Mouse (Mus musculus): Measurements from ENCODE around the gene Olfr70.

Olfr70 gene

DNA sequence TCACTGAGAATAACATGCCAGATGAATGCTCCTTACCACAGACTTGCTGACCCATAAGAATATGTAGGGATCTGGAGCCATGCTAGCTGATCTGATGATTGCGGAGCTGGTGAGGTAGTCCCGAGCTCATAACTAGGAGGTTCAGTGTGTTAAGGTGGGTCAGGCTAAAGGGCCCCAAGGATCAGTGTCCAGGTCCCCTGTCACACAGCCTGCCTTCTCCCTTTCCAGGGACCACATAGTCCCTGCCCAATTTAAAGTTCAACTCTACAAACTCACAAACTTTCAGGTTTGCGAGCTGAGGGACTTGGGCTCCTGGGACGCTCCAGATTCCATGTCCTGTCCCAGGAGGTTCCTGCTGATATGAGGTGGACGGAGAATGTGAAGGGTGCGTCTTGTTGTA lies at the start of gene Olfr70:
Olfr70 (minus strand) TSS at position 101 of the 400 bp plus-strand sequence.
- no peak for DNase-seq (ENCODE audit: low spot score in 2 of 2)

DNA sequence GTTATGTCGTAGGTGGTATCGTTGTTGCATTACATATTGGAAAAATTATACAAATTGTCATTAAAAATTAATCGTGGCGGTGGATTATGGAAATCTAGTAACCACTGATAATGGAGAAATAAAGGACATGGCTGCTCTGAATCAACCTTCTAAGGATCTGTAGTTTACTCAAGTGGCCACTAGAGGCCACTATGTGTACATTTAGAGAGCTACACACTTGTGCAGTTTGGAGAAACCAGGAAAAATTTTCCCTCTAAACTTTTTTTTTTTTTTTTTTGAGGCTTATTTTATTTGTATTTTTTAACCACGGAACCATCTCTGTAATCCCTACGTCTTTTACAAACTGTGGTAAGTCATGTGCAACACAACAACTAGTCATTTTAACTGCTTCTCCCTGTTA lies 44.6 kb upstream of the Olfr70 start:
- DNase-seq (ENCODE audit: low spot score in 2 of 2): no peak

DNA sequence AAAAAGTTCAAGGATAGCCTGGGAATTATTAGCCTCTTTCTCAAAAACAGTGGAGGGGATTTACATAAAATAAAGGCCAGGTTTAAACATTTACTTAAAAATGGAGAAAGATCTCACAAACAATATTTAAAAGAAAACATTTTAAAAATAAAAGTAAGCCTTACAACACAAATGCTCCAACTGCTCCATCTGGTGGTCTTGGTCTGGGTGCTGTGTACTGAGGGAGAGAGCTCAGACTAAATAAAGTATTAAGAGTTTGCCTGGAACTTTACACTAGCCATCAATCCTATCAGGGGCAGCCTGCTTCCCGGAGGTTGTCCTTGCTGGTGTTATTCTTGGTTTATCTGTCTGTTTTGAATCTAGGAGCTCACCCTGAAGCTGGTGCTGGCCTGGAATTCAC lies 42.5 kb upstream of the Olfr70 start:
- DNase-seq (ENCODE audit: low spot score in 2 of 2): no peak

DNA sequence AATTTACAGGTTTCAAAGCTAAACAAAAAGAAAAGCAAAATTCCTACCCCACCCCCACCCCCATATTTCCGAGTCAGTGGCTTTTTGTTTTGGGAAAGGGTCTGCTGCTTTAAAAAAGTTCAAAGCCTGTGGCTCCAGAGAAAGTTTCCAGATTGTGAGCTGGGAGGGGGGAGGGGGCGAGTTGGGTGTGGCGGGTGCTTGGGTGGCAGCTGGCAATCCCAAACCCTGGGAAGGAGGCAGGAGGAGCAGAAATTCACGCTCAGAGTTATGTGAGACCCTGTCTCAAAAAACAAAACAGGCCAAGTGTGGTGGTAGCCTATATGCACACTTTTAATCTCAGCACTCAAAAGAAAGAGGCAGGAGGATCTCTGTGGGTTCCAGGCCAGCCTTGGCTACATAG lies 42.0 kb upstream of the Olfr70 start:
- no peak for DNase-seq (ENCODE audit: low spot score in 2 of 2)

DNA sequence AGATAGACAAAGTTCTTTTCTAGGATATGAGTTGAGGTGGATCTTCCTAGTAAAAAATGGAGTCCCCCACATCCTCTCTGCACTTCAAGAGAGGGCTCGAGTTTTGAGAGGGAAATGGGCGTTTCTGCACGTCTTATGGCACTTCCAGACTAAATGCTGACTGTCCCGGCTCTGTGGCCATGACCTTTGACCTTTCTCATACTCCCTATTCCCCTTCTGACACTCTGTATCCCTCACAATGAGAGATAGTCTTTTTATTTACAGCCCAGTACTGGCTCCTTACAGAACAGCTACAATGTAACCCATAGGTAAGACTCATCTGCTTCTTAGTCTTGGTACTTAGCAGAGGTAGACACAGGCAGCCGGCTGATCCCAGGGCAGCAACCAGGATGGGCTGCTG lies 40.9 kb upstream of the Olfr70 start:
- no peak for DNase-seq (ENCODE audit: low spot score in 2 of 2)

DNA sequence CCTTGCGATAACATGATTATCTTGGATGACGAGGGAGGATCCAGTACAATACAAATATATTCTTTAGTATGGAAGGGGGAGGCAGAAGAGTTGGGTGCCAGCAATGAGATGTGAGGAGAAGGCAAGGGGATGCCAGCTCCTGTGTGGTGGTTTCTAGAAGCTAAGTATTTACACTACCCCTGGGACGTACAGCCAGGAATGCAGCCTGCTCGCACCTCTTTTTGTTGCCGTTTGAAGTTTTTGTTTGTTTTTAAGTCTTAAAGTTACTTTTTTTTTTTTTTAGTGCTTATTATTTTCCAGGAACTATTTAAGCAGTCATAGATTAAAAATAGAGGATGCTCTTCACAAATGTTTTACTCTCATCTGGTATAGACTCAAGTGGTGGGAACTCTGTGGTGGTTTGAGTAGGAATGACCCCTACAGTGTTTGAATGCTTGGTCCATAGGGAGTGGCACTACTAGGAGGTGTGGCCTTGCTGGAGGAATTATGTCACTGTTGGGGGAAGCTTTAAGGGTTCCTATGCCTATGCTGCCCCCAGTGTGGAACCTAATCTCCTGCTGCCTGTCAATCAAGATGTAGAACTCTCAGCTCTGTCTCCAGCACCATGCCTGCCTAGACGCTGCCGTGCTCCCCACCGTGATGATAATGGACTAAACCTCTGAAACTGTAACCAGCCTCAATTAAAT lies 38.5 kb upstream of the Olfr70 start:
- no peak for DNase-seq (ENCODE audit: low spot score in 2 of 2)

DNA sequence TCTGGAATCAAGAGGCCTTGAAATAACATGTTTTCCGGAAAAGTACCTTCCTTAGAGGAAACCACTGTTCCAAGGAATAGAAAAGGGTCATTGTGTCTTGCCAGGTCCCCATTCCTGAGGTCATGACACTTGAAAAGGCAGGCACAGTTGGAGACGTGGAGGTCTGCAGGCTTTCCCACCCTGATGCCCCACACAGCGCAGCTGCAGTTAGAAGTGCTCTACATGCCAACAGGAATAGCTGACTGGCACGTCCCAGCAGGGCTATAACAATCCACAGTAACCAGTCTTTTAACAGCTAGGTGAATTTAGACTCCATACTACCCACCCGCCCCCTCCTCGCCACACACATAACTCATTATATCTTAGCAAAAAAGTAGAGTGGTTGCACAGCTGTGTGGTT lies 36.5 kb upstream of the Olfr70 start:
- no peak for DNase-seq (ENCODE audit: low spot score in 2 of 2)

DNA sequence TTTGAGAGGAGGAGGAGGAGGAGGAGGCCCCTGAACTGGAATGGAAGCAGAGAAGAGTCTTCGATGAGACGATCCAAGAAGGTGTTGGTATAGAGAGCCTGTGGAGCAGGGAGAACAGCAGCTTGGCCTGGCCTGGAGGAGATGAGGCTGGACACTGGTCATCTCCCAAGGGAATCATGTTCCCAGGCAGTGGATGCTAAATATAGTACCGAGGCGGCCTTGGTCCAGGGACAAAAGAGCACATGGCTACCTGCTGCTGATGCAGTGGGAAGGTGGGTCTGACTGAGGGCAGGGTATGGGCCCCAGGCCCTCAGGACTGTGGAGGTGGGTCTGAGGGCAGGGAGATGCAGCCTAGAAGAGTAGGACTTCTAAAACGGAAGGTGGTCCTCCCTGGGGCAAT lies 32.6 kb upstream of the Olfr70 start:
- DNase-seq (ENCODE audit: low spot score in 2 of 2): no peak

DNA sequence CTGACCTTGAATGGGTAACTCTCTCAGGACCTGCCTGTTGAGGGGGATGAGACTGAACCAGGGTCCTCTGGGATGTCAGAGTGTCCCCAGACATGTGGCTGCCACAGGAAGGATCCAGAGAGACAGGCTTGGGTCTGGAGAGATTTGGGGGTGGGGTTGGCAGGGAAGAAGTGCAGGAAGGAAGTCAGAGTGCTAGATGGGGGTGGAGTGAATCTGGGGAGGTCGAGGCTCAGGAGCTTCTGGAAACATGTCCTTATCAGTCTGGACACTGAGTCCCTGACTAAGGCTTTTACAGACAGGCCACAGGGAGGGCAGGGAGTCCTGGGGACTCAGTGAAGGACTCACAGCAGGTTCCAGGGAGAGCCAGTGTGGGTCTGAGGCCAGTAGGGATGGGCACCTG lies 31.6 kb upstream of the Olfr70 start:
- DNase-seq (ENCODE audit: low spot score in 2 of 2): no peak

DNA sequence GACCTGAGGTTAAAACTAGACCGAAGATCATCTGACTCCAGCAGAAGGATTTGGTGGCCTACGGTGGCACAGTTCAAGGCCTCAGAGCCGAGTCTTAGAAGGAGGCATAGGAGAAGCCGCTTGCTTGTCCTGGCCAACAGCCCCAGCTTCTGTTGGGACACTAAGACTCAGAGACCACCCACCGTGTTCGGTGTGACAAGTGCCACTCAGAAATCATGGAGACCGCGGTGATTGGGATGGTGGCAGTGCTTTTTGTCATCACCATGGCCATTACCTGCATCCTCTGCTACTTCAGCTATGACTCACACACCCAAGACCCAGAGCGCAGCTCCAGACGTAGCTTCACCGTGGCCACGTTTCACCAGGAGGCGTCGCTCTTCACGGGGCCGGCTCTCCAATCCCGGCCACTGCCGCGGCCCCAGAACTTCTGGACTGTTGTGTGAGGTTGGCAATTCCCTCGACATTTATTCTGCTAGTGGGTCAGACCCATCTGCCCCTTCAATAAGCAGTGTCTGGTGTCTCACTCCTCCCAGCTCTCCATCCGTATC lies 30.2 kb upstream of the Olfr70 start:
- no peak for DNase-seq (ENCODE audit: low spot score in 2 of 2)

DNA sequence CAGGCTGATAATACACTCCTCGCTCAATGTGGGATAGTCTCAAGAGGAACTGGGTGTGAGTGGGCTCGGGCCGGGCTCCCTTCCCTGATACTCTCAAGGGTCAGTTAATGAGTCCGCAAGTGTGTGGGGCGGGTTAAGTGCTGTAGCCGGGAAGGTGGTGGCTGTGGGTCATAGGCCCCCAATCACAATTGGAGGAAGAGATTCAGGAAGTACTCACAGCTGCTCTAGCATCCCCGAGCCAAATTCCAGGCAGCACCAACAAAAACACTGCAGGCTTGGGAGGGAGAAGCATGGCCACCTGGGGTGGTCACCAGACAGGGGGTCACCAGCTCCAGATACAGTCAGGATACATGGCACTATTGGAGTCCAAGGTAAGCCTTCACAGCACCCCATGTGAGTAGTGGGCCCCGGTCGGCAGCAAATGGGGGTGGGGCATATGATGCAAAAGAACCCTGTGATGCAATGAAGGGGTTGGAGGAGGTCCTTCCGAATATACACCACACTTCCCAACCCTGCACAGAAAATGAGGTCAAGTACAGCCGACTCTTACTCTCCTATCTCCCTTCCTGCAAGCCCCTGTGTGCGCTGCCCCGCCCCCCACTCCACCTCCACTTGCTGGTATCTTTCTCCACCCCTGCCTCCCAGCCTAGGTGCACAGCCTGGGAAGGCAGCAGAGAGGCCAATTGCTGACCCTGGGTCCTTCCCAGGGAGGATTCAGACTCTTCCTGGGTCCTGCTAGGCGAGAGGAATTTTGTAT lies 29.4 kb upstream of the Olfr70 start, which contains the start of gene Spaar:
Spaar (plus strand) TSS at position 241 of the 757 bp plus-strand sequence.
- DNase-seq (ENCODE audit: low spot score in 2 of 2): no peak

DNA sequence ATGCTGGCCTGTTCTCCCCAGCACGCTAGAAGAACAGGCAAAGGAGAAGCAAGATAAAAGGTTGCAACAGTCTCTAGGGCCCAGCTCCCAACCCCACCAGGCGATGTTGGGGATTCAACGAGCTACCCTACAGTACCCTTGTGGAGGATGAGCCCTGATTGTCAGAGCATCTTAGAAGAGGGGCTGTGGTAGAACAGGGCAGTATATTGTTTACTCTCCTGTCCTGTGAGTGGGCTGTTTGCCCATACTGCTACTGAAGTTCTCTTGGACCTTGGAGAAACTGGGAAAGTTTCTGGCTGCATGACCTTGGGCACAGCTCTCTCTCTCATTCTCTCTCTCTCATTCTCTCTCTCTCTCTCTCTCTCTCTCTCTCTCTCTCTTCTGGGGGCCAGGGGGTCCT lies 28.5 kb upstream of the Olfr70 start:
- DNase-seq (ENCODE audit: low spot score in 2 of 2): no peak

DNA sequence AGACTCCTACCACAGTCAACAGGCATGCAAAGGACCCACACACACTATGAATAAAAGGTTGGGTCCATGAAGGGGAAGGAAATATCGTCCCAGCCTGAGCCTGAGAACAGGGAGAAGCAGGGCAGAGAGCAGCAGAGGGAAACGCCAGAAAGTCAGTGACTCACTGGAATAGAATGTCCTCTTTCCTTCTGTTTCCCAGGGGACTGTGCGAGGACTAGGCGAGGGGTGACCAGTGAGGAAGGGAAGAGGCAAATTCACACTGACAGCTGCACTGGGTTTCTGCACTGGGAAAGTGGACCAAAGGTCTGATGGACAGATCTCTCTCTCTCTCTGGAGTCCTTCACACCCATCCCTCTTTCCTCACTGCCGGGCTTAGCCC lies 28.0 kb upstream of the Olfr70 start:
- DNase-seq (ENCODE audit: low spot score in 2 of 2): no peak

DNA sequence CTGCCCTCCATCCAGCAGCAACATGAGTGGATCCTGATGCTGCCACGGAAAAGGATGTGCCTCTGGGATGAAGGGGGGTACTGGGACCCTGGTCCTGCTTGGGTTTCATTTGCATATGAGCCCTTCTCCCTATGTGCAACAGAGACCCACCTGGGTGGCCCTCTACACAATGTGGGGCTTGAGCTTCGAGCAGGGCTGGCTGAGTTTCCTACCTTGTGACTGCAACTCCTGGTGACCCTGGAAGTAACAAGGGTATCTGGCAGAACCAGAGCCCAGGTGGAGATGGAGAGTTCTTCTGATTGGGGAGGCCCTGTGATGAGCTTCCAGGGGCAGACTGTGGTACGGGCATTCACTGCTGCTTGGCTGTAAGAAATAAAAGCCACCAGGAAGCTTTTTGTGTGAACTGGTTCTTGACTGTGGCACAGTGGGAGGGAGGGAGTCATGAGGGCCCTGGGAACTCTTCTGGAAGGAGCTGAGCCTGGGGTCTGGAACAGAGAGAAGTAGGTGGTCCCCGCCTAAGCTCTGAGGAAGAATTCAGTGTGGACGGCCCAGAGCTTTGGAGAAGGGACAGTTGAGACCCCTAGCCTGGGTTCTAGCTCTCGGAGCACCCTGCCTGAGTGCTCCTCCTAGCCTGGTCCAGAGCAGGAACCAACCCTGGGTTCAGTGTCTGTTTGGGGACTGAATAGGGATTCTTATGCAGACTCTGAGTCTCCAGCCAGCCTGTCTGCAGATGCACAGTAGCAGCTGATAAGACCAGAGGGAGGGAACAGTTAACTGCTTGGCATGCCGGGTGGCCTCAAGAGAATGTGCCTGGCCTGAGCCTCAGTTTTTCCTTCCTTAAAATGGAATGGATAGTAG lies 27.3 kb upstream of the Olfr70 start:
- DNase-seq (ENCODE audit: low spot score in 2 of 2): no peak

DNA sequence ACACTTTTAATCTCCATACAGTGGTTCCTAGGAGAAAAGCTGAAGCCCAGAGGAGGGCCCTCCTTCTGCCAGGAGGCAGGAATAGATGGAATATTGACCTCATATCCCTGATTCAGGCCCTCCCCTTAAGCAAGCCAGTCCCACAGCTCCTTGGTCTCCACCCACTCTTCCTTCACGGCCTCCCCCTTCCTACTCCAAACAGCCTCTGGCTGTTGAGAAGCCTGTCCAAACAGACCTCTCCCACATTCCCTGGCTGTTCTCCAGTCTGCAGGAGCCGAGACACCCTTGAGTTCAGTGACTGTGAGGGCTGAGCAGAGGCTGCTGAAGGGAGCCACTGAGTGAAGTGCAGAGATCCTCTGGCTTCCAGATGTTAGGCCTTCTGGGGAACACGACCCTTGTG lies 26.4 kb upstream of the Olfr70 start, which contains the start of gene Hrct1:
Hrct1 (plus strand) TSS at position 194 of the 400 bp plus-strand sequence.
- DNase-seq (ENCODE audit: low spot score in 2 of 2): no peak

DNA sequence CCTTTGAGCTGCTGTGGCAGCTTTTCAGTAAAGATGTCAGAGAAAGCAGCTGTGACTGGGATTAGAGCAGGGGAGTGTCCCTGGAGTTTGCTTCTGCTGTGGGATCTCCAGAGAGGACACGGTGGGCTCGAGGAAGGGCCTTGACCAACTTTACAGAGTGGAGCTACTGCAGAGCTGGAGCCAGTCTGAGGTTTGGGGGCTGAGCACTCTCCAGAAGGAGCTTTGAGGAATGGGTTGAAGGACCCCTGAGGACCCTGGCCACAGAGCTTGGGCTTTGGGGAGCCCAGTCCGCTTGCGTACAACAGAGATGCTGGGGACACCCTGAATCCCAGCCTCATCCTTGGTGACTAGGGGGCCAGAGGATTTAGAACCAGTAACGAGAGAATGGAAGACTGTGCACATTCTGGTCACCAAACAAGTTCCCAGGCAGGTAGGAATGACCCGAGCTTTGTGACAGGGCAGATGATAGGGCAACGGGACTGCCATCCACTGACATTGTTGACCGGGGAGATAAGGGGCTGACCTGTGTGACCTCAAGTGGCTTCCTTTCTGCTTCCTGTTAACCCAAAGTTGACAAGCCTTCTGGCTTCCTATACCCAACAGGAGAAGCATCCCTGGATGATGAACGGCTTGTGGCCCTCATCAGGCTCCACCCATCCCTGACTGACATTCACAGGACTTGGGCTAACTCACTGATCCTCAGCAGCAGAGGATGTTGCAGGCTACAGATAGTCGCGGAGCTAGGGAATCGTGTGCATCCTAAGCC lies 25.8 kb upstream of the Olfr70 start:
- DNase-seq (ENCODE audit: low spot score in 2 of 2): no peak

DNA sequence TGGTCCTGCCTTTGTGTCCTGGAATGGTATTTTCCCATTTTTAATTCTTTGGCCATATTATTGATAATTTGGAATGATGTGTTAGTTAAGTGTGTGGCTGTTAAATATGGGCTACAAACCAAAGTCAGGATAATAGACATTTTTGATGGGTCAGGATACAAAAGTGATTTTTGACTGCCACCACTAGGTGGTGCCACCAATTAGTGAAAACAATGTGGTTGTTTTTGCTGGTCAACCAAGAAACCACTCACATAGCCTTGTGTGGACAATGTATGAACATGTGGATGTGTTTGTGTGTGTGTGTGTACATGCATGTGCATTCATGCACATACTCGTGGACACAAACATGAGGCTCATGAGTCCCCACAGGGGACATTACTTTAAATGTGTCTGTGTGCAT lies 24.2 kb upstream of the Olfr70 start:
- DNase-seq (ENCODE audit: low spot score in 2 of 2): no peak

DNA sequence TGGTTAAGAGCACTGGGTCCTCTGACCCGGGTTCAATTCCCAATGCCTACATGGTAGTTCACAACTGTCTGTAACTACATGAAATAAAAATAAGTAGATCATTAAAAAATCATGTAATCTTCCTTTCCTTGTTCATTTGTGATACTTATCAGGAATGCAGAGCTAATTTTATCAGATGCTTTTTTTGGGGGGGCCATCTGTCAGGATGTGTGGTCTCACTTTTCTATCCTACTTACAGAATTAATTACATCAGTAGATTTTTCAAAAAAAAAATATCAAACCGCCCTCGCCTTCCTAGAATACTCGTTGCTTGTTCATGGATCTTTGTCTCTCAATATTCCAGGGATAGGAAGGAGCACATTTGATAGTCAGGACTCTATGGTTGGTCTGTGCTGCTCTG lies 21.6 kb upstream of the Olfr70 start:
- no peak for DNase-seq (ENCODE audit: low spot score in 2 of 2)

DNA sequence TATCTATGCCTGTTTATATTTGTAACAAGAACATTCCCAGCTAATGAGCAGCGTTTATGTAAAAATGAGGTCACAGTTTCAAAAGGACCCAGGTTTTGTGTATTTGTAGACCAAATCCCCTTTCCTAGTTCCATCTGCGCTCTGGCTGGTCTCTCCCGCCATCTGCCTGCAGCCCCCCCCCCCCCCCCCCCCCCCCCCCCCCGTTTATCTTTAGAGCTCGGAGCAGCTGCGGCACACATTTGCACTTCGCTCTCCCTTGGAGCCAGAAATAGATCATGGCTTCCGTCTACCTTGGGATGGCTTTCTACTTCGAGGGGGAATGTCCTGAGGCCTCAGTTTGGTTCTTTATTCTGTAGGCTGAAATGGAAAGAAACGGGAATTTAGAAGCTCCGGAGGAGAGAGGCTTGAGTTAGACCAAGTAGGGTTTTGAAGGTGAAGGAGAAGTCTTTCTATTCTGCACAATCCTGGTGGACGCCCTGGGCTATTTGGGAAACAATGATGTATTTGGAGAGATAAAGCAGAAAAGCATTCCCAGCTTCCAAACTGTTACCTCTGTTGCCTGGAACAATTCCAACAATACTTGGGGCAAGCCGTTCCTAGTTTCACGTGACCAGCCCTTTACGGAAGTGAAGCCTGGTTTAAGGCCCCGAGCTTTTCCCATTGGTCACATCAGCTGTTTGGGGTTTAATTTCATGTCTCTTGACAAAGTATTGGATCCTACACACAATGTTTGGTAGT lies 20.1 kb upstream of the Olfr70 start:
- no peak for DNase-seq (ENCODE audit: low spot score in 2 of 2)

DNA sequence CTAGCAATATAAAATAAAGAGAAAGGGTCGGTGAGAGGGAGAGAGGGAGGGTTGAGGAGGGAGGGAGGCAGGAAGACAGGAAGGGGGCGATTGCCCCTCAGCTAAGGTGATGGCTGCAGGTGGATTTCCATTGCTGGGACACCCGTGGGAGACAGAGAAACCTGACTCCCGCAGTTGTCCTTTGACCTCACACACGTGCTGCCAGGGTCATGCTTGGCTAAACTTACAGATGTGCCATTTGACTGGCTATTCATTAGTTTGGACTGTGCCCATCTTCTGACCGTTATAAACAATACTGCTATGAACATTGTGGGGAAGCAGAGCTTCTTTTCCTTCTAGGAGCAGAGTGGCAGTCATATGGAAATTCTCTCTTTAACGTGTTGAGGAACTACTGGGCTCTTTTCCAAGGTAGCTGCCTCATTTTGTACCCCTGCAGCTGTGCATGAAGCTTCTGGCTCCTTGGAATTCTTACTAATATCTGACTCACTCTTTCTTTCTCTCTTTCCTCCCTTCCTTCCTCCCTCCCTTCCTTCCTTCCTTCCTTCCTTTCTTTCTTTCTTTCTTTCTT lies 13.1 kb upstream of the Olfr70 start:
- no peak for DNase-seq (ENCODE audit: low spot score in 2 of 2)

All from thymus, postnatal 10 days (tissue).